Mouse (Mus musculus): ENCODE results near the gene Pigm. TPM values are rescaled to one million over a fixed set of nuclear protein-coding genes. Genes with fewer than 3 reads are reported as not detected.
A peak's percentile ranks its signal among the peaks of the same experiment; 100 is the strongest.

Pigm gene
- 14.3 and 15.4 TPM in 2 replicates for polyA plus RNA-seq (2012; ENCODE audit: insufficient read depth, insufficient read length, missing spikeins)

GRCm38 (mm10) chr1:172376198-172376667 is at the start of gene Pigm:
Gene Pigm, plus strand, starts transcription at chr1:172376546.
- TF ChIP-seq CTCF (IDR thresholded peaks at IDR 0.05; ENCODE audit: low read depth, low read length) = no peak
- peak; percentile 52; the same call in 1 of the 2 replicates for TF ChIP-seq POLR2A (IDR thresholded peaks at IDR 0.05; ENCODE audit: borderline replicate concordance, low read depth, low read length)
- Histone ChIP-seq H3K4me3 (ENCODE audit: insufficient read depth, low read length) (peak within 1 kb of the TSS; percentile 82), H3K4me1 (ENCODE audit: control insufficient read depth, insufficient read depth, low read length) (peaks cover 33% of the 10 kb centered on the region), H3K27ac (ENCODE audit: insufficient read depth, low read depth, low read length) (peak within 1 kb of the TSS; percentile 75)

GRCm38 (mm10) chr1:172326684-172327083 is 49.7 kb upstream of the Pigm start:
- no peak overlapping the region for H3K27ac ChIP-seq (ENCODE audit: insufficient read depth, low read depth, low read length)

GRCm38 (mm10) chr1:172327206-172328001 is 48.9 kb upstream of the Pigm start:
- H3K4me1 ChIP-seq (ENCODE audit: control insufficient read depth, insufficient read depth, low read length) = peaks cover 10% of the 10 kb centered on the region
- no peak for TF ChIP-seq POLR2A (IDR thresholded peaks at IDR 0.05; ENCODE audit: borderline replicate concordance, low read depth, low read length)
- TF ChIP-seq CTCF (IDR thresholded peaks at IDR 0.05; ENCODE audit: low read depth, low read length) = no peak

More at GRCm38 (mm10) chr1:172326684-172327083, 49.7 kb upstream of the Pigm start:
- H3K4me3 ChIP-seq (ENCODE audit: insufficient read depth, low read length) = no peak overlapping the region
- TF ChIP-seq CTCF (IDR thresholded peaks at IDR 0.05; ENCODE audit: low read depth, low read length) = no peak
- TF ChIP-seq POLR2A (IDR thresholded peaks at IDR 0.05; ENCODE audit: borderline replicate concordance, low read depth, low read length) = no peak
- H3K4me1 ChIP-seq (ENCODE audit: control insufficient read depth, insufficient read depth, low read length) = peaks cover 8% of the 10 kb centered on the region

GRCm38 (mm10) chr1:172328041-172328440 is 48.3 kb upstream of the Pigm start:
- Histone ChIP-seq H3K4me1 (ENCODE audit: control insufficient read depth, insufficient read depth, low read length) (peaks cover 15% of the 10 kb centered on the region), H3K27ac (ENCODE audit: insufficient read depth, low read depth, low read length) (no peak overlapping the region), H3K4me3 (ENCODE audit: insufficient read depth, low read length) (no peak overlapping the region)
- TF ChIP-seq CTCF (IDR thresholded peaks at IDR 0.05; ENCODE audit: low read depth, low read length) (no peak), POLR2A (IDR thresholded peaks at IDR 0.05; ENCODE audit: borderline replicate concordance, low read depth, low read length) (no peak)

More at GRCm38 (mm10) chr1:172327206-172328001, 48.9 kb upstream of the Pigm start:
- H3K27ac ChIP-seq (ENCODE audit: insufficient read depth, low read depth, low read length) = no peak overlapping the region
- H3K4me3 ChIP-seq (ENCODE audit: insufficient read depth, low read length) = no peak overlapping the region

- Histone ChIP-seq H3K4me1 (ENCODE audit: control insufficient read depth, insufficient read depth, low read length) (peaks cover 18% of the 10 kb centered on the region), H3K27ac (ENCODE audit: insufficient read depth, low read depth, low read length) (no peak overlapping the region), H3K4me3 (ENCODE audit: insufficient read depth, low read length) (no peak overlapping the region)
- TF ChIP-seq POLR2A (IDR thresholded peaks at IDR 0.05; ENCODE audit: borderline replicate concordance, low read depth, low read length) (no peak), CTCF (IDR thresholded peaks at IDR 0.05; ENCODE audit: low read depth, low read length) (no peak)
Observed at GRCm38 (mm10) chr1:172328461-172328860, 47.9 kb upstream of the Pigm start.

- Histone ChIP-seq H3K4me3 (ENCODE audit: insufficient read depth, low read length) (no peak within 1 kb of the TSS), H3K27ac (ENCODE audit: insufficient read depth, low read depth, low read length) (no peak within 1 kb of the TSS), H3K4me1 (ENCODE audit: control insufficient read depth, insufficient read depth, low read length) (peaks cover 25% of the 10 kb centered on the region)
- no peak for TF ChIP-seq CTCF (IDR thresholded peaks at IDR 0.05; ENCODE audit: low read depth, low read length)
- TF ChIP-seq POLR2A (IDR thresholded peaks at IDR 0.05; ENCODE audit: borderline replicate concordance, low read depth, low read length) = no peak
Observed at GRCm38 (mm10) chr1:172329131-172329530, 47.2 kb upstream of the Pigm start, which contains the start of gene Kcnj9. Gene Kcnj9, minus strand, starts transcription at chr1:172329318.

- H3K4me3 ChIP-seq (ENCODE audit: insufficient read depth, low read length) = no peak overlapping the region
- TF ChIP-seq CTCF (IDR thresholded peaks at IDR 0.05; ENCODE audit: low read depth, low read length) (no peak), POLR2A (IDR thresholded peaks at IDR 0.05; ENCODE audit: borderline replicate concordance, low read depth, low read length) (no peak)
- peaks cover 30% of the 10 kb centered on the region for H3K4me1 ChIP-seq (ENCODE audit: control insufficient read depth, insufficient read depth, low read length)
- no peak overlapping the region for H3K27ac ChIP-seq (ENCODE audit: insufficient read depth, low read depth, low read length)
Observed at GRCm38 (mm10) chr1:172329616-172330015, 46.7 kb upstream of the Pigm start.

GRCm38 (mm10) chr1:172331422-172331947 is 44.9 kb upstream of the Pigm start:
- peak overlapping the region; percentile 30 for H3K27ac ChIP-seq (ENCODE audit: insufficient read depth, low read depth, low read length)
- TF ChIP-seq POLR2A (IDR thresholded peaks at IDR 0.05; ENCODE audit: borderline replicate concordance, low read depth, low read length) (no peak), CTCF (IDR thresholded peaks at IDR 0.05; ENCODE audit: low read depth, low read length) (no peak)
- H3K4me3 ChIP-seq (ENCODE audit: insufficient read depth, low read length) = no peak overlapping the region
- peaks cover 43% of the 10 kb centered on the region for H3K4me1 ChIP-seq (ENCODE audit: control insufficient read depth, insufficient read depth, low read length)

GRCm38 (mm10) chr1:172332925-172333324 is 43.4 kb upstream of the Pigm start:
- Histone ChIP-seq H3K27ac (ENCODE audit: insufficient read depth, low read depth, low read length) (no peak overlapping the region), H3K4me1 (ENCODE audit: control insufficient read depth, insufficient read depth, low read length) (peaks cover 43% of the 10 kb centered on the region), H3K4me3 (ENCODE audit: insufficient read depth, low read length) (no peak overlapping the region)
- TF ChIP-seq CTCF (IDR thresholded peaks at IDR 0.05; ENCODE audit: low read depth, low read length) (no peak), POLR2A (IDR thresholded peaks at IDR 0.05; ENCODE audit: borderline replicate concordance, low read depth, low read length) (no peak)

GRCm38 (mm10) chr1:172333512-172333911 is 42.8 kb upstream of the Pigm start:
- peak; percentile 32; the same call in 1 of the 2 replicates for TF ChIP-seq CTCF (IDR thresholded peaks at IDR 0.05; ENCODE audit: low read depth, low read length)
- no peak for TF ChIP-seq POLR2A (IDR thresholded peaks at IDR 0.05; ENCODE audit: borderline replicate concordance, low read depth, low read length)
- H3K4me3 ChIP-seq (ENCODE audit: insufficient read depth, low read length) = no peak overlapping the region

More at GRCm38 (mm10) chr1:172333512-172333911, 42.8 kb upstream of the Pigm start:
- Histone ChIP-seq H3K4me1 (ENCODE audit: control insufficient read depth, insufficient read depth, low read length) (peaks cover 43% of the 10 kb centered on the region), H3K27ac (ENCODE audit: insufficient read depth, low read depth, low read length) (no peak overlapping the region)
